Mouse (Mus musculus): ENCODE results near the gene Arhgap32.
"Not testable (repeated sequence)": the region's sequence is repeated elsewhere in the genome, so short reads cannot be mapped to it uniquely, and the experiment has no call there.

The Arhgap32 gene

DNA sequence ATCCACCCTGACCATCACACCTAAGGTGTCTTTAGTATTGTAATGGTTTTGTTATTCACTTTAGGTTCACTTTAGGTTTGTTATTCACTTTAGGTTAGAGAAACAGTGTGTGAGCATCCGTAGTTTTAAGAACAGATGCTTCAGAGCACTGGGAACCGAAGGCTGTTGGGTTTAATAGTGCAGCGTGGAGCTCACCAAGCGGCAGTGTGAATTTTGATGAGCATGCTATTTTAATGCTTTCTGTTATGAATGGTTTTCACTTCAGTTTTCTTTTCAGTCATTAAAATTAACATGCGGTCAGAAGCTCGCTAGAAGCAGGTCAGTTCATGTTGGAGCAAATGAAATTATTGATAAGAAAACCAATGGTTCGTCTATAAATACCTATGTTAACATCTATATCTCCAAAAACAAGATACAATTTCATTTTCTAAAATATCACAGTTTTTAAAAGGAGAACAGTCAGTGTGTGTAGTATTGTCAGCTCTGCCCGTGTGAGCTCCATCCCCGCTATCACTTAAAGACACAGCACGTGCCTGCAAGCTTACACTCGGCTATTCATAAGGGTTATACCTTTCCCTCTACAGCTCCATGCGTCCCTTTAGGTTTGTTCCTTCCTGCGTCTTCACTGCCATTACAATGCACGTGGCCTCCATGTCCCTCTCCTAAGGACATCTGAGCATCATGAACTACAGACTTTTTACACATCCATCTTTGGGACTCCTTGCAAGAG, 21.9 kb downstream of the Arhgap32 start:
- DNase-seq (ENCODE audit: low spot score in 2 of 2), result no peak

DNA sequence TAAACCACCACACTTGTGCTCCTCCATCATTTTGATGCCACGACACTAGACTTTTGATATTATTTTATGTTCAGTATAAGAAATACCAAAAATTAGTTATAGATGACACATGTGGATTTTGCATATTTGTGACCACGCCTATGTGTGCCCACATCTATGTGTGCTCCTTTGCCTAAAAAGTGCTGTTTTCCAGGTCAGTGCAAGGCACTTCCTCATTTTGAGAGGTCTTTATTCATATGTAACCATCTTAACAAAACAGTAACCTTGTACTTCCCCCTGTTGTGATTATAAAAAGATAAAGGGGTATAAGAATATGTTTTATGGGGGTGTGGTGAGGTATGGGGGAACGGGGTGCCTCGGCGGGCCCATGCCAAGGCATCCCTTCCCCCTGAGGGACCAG, 22.7 kb downstream of the Arhgap32 start:
- no peak for DNase-seq (ENCODE audit: low spot score in 2 of 2)

DNA sequence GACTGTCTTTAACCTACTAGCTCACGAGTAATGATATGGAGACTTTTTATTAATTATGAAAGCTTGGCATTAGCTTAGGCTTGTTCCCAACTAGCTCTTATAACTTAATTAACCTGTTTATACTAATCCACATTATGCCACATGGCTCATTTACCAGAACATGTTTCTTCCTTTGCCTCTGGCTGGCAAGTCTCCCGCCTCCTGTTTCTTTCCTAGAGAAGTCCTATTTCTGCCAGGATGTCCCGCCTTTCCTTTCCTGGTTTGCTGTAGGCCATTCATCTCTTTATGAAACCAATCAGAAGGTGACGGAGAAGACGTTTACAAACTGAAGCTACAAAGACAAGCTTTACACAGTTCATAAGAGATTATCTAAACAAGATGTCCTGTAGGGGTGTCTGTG, 23.7 kb downstream of the Arhgap32 start:
- no peak for DNase-seq (ENCODE audit: low spot score in 2 of 2)

DNA sequence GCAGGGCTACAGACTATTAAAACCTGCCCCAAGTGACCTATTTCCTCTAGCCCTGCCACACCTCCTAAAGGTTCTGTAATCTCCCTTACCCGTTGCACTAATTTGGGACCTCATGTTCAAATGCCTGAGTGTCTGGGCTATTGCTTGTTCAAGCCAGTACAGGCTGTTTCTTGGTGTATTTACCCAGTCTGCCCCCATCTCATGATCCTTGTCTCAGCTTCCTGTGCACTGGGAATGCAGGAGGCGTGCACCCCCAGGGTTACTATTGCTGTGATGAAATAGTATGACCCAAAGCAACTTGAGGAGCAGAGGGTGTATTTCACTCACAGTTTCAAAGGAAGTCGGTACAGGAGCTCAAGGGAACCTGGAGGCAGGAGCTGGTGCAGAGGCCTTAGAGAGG, 26.9 kb downstream of the Arhgap32 start:
- no peak for DNase-seq (ENCODE audit: low spot score in 2 of 2)

DNA sequence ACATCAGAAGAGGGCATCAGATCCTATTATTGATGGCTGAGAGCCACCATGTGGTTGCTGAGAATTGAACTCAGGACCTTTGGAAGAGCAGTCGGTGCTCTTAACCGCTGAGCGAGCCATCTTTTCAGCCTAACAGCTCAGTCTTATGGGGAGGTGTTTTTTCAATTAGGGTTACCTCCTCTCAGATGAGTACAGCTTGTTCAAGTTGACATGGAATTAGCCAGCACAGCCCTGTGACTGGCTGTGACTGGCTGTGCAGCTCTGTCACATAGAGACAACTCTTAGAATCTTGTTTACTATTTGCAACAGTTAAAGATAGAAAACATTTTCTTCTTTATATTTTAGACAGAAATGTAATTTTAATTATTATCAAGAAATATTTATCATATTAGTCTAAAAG, 27.5 kb downstream of the Arhgap32 start:
- no peak for DNase-seq (ENCODE audit: low spot score in 2 of 2)

DNA sequence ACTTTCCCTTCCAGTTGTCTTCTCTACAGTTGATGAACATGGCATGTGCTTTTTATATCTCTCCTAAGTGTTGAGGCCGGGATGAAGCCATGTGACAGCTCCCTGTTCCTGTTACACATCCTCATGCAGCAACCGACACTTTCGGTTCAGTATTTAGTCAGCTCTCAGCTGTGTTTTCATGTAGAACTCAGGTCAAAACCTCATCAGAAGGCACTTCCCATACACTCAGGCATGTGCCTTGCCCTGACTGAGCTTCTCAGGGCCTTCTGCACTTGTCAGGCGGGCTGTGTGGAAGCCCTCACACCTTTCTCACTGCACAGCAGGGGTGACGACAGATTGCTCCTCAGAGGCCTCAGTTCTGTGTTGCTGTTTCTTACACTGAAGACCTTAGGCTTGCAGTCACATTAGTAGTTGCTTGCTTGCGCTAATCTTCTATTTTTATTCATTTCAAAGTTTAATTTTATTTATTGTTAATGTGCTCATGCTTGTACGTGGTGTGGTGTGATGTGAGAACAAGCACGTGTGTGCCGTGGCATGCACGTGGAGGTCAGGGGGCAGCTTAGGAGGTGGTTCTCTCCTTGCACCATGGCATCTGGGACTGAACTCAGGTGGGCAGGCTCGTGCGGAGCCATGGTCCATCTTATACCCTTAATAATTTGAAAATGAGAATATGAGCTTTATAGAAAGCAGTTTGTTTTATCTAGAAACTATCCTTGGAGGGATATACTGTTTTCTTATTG, 30.5 kb downstream of the Arhgap32 start:
- no peak for DNase-seq (ENCODE audit: low spot score in 2 of 2)

DNA sequence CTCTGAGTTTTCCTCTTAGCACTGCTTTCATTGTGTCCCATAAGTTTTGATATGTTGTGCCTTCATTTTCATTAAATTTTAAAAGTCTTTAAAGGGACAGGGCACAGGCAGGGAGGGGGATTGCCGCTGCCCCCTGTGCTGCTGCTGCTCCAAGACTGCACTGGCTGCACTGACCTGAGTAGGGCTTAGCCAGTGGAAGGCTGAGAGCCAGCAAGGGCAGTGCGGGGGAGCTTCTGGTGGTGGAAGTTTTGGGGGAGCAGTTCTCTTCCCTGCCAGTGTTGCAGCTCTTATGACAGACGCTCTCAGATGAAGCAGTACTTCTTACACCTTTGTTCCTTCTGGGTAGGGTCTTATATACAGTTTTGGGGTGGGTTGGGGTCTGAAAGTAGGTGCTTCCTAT, 33.3 kb downstream of the Arhgap32 start:
- no peak for DNase-seq (ENCODE audit: low spot score in 2 of 2)

DNA sequence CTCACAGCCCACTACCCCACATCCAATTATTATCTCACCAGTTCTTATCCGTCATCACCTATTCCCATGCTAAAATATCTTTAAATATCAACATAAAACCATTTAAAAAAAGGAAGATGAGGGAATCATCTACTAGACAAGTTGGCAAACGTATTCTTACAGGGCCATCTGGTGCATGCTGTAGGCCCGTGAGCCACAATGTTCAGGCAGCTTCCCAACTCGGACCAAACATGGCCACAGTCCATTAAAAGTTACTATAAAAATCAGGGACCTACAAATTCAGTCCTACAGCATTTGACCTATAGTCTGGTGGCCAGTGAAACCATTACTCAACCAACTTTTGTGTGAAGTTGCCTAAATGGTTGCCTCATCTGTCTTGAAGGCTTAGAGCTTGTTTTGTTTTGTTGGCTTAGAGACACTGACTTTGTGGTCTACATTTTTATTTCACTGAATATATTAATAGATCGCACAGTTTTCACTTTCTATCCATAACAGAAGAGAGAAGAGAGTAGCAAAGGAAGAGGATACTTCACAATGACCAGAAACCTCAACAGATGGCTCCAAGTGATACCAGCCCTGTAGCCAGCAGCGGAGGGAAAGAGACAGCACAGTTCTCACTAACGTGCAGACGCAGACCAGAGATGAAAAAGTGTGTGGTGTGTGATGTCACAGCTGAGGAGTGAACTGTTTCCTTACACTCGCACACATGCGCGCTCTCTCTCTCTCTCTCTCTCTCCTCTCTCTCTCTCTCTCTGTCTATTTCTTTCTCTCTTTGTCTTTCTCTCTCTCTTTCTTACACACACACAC, 34.1 kb downstream of the Arhgap32 start:
- no peak for DNase-seq (ENCODE audit: low spot score in 2 of 2)

DNA sequence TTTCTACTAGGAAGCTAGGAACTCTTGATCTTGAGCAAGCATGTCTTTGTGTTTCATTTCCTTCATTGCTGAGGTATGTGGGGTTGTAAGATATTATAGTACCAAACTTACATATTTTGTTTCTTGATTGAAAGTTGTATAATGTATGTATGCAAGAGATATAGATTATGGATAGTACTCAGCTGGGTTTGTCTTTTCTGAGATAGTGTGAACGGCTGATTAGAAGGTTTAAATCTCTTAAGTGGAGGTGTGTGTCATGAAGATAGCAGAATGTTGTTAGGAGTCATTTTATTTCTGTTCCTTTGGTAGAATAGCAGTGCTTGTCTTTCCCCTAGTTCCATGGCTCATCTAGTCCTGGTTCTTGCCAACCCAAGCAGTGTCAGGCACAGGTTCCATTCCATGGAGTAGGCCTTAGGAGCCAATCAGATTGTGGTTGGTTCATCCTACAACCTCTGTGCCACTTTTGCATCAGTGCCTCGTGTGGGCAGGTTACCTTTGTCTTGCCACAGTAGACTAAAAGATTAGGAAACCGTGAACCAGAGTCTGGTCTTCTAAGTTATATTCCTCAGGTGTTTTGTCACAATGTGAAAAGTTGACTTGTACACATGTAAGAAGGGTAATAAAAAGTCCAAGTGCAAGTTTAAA, 38.9 kb downstream of the Arhgap32 start:
- DNase-seq (ENCODE audit: low spot score in 2 of 2), result no peak

DNA sequence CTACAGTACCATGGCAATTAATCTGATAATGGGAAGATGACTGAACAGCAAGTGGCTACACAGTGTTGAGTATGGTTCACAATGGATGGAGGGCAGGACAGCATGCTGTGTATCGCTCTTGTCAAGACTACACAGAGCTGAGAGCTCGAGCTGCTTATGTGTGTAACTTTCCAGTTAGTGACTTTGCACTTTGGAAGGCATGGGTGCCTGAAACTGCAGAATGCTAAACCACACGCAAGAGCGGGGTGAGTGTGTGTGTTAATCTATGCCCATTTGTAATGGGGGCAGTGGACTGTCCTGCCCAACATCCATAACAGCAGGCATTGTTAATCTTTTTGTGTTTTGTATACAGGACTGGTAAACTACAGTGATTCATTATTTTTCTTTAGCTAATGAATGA, 40.8 kb downstream of the Arhgap32 start:
- no peak for DNase-seq (ENCODE audit: low spot score in 2 of 2)

DNA sequence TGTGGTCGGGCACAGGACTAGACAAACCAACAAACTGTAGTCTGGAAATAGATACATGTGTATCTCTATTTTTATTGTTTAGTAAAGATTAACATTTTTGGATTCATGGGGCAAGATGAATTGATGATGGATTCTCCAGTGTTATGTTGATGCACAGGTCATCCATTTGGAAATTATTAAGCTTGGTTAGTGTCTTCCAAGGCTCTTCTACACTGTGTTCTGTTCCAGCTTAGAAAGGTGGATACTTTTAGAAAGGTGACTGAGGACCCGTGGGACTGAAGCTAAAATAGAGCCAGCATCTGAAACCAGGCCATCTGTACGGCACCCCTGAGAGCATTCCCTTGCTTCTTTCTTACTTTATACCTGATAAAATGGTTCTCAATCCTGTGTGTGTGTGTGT, 41.3 kb downstream of the Arhgap32 start:
- DNase-seq (ENCODE audit: low spot score in 2 of 2), result no peak

DNA sequence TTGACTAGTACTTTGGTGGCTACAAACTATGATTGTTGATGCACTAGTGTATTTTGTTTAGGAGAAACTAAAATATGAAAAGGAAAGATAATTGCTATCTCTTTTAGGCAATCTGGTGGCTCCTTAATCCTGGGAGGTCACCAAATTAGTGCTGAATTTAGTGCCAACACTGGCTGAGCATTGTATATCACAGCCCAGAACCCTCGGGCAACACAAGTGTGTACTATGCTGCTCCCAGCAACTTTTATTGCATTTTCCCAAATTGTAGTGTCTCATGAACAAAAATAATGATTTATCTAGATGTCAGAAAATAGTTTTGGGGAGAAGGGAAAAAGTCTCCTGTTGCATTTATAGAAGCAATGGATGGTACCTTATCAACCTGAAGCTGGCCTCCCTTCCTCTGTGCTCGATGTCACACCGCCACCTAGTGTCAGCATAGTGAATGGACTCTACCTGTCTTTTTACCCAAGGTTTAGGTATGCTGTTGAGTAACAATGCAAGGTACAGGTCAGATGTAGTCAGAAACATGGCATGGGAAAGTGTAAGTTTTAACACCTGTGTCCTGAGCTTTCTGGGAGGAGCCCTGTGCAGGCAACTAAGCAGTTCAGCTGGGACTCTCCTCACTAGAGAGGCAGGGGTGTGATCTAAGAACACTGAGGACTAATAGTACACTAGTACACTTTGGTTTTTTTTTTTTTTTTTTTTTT, 43.1 kb downstream of the Arhgap32 start:
- peak; percentile 29 to 61 for DNase-seq (ENCODE audit: low spot score in 2 of 2)

DNA sequence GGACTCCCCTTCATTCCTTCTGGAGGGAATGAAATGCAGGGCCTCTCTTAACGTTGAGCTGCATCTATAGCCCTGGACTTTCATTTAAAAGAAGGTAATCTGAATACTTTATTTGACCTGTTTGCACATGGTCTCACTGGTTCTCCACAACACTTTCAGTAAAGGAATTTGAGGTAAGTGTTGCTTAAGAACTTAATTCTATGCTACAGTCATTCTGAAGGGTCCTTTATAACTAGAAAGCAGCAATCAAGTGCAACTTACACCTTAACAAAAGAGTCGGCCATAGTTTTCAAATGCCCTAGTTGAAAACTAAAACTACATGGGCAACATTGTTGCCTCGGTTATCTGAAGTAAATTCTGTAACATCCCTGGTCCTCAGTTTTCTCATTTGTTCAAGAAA, 43.8 kb downstream of the Arhgap32 start:
- DNase-seq (ENCODE audit: low spot score in 2 of 2), result no peak

DNA sequence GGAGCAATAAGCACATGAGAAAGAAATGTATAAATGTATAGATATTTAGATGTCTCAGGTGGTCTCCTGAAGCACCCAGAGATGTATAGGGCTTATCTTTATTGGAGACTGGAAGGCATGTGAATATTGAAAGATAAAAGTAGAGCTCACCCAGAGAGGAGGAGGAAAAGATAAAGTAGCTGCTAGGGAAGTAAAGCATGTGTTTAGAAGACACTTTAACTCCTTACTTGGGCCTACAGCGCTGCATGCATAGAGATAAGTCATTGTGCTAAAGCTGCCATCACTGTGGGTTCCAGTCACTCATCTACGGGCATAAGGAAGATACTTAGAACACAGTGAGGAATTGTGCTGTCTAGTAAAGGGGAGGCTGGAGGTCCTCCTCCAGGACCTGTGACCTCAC, 46.9 kb downstream of the Arhgap32 start:
- no peak for DNase-seq (ENCODE audit: low spot score in 2 of 2)

DNA sequence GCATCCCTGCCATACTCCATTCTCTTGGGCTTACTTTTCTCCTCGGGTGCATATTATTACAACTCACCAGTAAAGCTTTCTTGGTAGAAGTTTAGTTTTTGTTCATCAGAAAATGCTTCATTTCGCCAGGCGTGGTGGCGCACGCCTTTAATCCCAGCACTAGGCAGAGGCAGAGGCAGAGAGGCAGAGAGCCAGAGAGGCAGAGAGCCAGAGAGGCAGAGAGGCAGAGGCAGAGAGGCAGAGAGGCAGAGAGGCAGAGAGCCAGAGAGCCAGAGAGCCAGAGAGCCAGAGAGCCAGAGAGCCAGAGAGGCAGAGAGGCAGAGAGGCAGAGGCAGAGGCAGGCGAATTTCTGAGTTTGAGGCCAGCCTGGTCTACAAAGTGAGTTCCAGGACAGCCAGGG, 47.9 kb downstream of the Arhgap32 start:
- not testable (repeated sequence) for DNase-seq (ENCODE audit: low spot score in 2 of 2)

DNA sequence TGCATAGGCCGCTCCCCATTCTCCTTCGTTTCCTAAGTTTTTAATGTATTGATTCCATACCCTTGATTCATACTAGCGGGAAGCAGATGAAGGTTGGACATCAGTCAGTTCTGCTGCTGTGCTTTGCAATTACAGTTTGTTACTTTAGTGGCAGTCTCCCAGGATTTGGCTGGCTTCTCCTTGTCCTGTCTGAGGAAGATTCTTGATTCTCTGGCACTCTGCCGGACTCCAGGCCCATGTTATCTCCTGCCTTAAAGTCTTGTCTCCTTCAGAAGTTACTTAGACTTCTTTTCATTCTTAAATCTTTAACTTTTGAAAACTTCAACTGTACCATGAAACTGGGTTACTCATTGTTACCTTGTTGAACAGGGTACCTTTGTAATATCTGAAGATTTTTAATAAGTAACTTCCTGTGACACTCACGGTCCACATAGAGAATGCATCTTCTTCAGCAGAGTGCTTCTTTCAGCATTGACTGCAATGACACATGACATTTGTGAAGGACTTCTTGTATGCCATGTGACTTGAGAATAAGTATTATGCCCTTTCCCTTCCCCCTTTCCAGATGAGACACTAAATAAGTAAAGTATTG, 52.7 kb downstream of the Arhgap32 start:
- DNase-seq (ENCODE audit: low spot score in 2 of 2), result no peak

DNA sequence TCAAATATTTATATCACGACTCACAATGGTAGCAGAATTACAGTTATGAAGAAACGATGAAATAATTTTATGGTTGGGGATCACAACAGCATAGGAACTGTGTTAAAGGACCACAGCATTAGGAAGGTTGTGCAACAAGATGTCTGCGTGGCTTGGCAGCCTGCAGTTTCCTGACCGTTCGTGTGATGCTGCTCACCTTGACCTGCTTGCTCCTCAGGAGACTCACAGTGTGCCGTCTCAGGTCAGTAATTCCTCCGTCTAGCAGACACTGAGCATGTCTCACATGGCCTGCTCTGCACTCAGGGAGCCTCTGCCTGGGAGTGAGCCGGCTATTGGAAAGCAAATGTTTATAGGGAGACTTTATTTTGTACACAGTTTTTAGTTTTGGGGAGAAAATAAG, 54.8 kb downstream of the Arhgap32 start:
- no peak for DNase-seq (ENCODE audit: low spot score in 2 of 2)

DNA sequence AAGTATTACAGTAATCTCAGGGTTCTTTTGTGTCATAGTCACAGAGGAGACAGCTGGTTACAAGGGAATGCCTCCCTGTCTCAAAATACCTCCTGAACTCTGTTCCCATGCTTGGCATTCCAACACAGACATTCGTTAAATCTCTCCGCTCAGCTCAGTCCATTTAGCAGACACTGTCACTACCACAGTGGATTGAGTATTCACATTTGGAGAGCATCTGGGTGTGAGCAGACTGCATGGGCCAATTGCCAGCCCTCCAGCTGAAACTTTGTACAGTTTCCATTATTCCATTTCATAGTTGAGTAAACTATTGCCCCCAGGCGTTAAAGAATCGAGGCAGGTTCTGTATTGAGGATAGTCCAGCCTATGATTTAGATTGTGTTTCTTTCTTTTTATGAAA, 60.7 kb downstream of the Arhgap32 start:
- no peak for DNase-seq (ENCODE audit: low spot score in 2 of 2)

DNA sequence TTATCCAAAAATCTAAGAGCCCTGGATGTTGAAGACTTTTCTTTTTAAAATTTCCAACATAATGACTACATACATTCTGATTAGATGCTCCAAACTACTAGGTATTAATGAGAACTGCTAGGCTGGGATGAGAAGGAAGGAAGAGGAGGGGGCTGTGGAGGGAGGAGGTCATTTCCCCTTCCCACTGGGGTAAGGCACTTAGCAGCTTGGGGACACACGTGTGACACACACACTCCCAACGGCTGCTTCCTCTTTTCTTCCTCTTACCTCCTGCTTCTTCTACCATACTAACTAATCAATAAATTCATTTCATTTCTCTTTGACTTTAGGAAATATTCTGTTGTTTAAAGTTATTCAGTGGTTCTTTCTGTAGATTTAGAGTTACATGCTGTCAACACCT, 65.2 kb downstream of the Arhgap32 start:
- no peak for DNase-seq (ENCODE audit: low spot score in 2 of 2)

DNA sequence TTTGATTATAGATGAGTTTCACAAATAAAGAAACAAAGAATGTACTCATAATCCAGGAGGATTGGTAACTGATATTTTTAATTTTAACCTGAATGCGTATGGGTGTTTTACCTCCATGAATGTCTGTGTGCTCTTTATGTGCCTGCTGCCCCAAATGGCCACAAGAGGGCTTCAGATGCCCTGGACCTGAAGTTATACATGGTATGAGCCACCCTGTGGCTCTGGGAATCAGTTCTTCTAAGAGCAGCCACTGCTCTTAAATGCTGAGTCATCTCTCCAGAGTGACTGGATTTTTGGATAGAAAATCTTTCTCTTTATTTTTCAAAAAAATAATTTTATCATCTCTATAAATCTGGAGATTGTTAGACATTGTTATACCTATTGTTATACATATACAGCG, 70.6 kb downstream of the Arhgap32 start:
- no peak for DNase-seq (ENCODE audit: low spot score in 2 of 2)
